Mouse (Mus musculus) ES-Bruce4 (cell line): ENCODE results near the gene Myo1f.

ENCODE experiments used
- CTCF ChIP-seq: IDR thresholded peaks from one replicate; pipeline ENCODE4 v1.8.1; 2011; ENCODE audit warnings: low read depth, low read length
- EP300 ChIP-seq: IDR thresholded peaks from 2 replicates; pipeline ENCODE4 v1.6.1; 2011; ENCODE audit warnings: low read depth, low read length; ENCODE audit not compliant: insufficient read depth
- POLR2A ChIP-seq: IDR thresholded peaks from one replicate; pipeline ENCODE4 v1.8.1; 2011; ENCODE audit warnings: low read length; ENCODE audit not compliant: insufficient read depth

DNA sequence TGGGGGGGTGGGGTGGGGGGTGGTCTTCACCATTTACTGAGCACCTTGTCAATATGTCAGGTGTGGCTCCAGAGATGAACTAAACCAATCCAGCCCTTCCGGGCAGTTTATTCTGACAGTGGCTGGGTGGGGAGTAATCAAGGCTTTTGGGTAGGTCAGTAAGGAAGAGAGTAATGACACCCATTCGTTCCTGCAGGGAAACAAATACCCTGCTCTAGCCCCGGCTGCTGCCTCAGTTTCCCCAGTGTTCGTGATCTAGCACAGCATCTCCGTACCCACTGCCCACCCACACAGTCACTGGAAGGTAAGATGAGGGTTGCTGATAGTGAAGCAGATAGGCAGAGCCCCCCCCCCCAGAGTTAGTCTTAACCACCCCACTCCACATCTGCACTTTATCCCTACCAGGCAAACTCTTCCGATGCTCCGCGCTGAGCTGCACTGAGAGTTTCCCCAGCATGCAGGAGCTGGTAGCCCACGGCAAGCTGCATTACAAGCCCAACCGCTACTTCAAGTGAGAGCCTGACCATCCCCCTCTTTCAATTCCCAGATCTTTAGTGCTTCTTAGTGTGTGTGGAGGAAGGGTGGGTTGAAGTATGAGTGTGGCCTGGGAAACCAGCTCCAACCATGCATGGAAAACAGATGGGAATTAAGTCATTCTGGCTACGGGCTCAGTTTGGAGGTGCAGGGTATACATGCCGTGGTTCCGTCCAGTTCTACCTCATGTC is 74.8 kb downstream of the Myo1f start:
- TF ChIP-seq POLR2A (no peak), EP300 (no peak), CTCF (no peak)
